Mouse (Mus musculus) kidney, adult 2 months (tissue): ENCODE measurements around the gene Vac14.
A peak's percentile ranks its signal among the peaks of the same experiment; 100 is the strongest.

Experiments
- CTCF ChIP-seq: fragments of 200-500 bp; conservative IDR thresholded peaks from 2 replicates; pipeline ENCODE4 v1.5.1; 2011; ENCODE audit warnings: low read depth, mild to moderate bottlenecking, control low read depth, low read length, moderate library complexity, mixed read lengths; ENCODE audit not compliant: insufficient read depth, insufficient read length
- POLR2A ChIP-seq: fragments of 200-500 bp; IDR thresholded peaks from one replicate; pipeline ENCODE4 v1.6.1; 2011; ENCODE audit warnings: low read depth, low read length, control low read depth

DNA sequence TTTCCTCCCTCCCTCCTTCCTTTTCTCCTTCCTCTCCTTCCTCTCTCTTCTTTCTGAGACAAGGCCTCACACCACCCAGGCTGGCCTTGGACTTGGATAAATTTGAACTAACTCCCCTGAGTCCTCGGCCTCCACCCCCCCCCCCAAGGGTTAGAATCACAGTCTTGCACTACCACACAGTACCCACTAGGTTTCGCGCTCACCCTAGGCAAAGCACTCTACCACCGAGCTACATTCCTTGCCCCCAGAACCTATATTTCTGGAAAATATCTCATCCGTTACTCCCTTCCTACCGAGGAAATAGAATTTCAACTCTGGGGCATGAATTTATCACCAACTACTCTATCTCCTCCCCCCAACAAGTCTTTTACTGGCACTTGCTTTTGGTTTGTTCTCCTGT lies 143.6 kb downstream of the Vac14 start:
- no peak for TF ChIP-seq POLR2A
- peak; percentile 44 for TF ChIP-seq CTCF
